Mouse (Mus musculus): Measurements from ENCODE around the gene Ndrg3. TPM values are rescaled to one million over a fixed set of nuclear protein-coding genes. Genes with fewer than 3 reads are reported as not detected.
"Not testable (repeated sequence)": the region's sequence is repeated elsewhere in the genome, so short reads cannot be mapped to it uniquely, and the experiment has no call there.

Gene Ndrg3
- polyA plus RNA-seq, 1 experiment from 2014 or later: 105 TPM

DNA sequence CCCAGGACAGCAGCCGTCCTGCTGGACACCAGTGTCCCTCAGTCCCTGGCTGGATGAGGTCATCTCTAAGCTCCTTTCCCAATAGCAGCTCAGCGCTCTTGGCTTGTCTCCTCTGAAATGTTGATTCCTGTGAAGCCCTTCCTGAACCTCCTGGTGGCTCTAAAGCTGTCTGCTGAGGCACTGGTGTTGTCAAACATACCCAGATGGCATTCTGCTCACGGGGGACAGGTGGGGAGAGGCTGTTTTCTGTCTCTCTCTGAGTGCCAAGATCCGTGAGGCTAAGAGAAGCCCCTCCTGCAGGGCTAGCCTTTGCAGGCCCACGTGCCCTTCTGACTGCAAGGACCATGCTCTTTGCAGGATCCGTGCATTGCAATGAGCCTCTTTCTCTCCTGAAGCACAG lies 51.9 kb downstream of the Ndrg3 start:
- not testable (repeated sequence) for ATAC-seq (ENCODE audit: low FRiP score, low TSS enrichment); H3K27ac ChIP-seq (replicated peaks; ENCODE audit: low read depth, low read length); H3K4me1 ChIP-seq (ENCODE audit: control insufficient read depth, insufficient read depth, low read length); H3K9me3 ChIP-seq (ENCODE audit: control insufficient read depth, low read length); H3K9ac ChIP-seq (replicated peaks; ENCODE audit: low read length); DNase-seq; H3K4me2 ChIP-seq (ENCODE audit: low read length); H3K4me3 ChIP-seq (replicated peaks; ENCODE audit: low read depth, low read length); H3K27me3 ChIP-seq (ENCODE audit: control insufficient read depth, insufficient read depth, low read length)
- peaks cover 48% of the 10 kb centered on the region for H3K36me3 ChIP-seq (ENCODE audit: control insufficient read depth, insufficient read depth, low read length)
- 70% methylated on average over 6 of the region's 6 CpGs for WGBS

DNA sequence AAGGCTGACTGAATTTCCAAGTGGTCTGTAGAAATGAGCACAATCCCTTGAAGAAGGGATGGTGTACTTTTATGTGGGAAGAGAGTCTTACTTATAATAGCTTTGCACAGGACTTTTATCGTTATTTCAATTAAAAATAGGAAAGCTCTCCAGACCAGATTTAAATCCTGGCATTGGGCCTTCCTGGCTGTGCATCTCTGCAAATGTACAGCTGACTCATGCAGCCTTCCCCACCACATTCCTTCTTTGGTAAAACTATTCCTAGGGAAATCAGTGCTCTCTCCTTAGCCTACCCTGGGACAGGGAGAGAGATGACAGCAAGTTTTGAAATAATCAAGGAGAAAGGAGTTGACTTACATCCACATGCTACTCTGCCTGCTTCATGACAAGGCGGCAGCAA lies 54.1 kb downstream of the Ndrg3 start:
- Histone ChIP-seq H3K9ac (replicated peaks; ENCODE audit: low read length) (no peak overlapping the region), H3K27ac (replicated peaks; ENCODE audit: low read depth, low read length) (no peak overlapping the region), H3K9me3 (ENCODE audit: control insufficient read depth, low read length) (no peaks in the 10 kb centered on the region), H3K36me3 (ENCODE audit: control insufficient read depth, insufficient read depth, low read length) (peaks cover 38% of the 10 kb centered on the region), H3K4me3 (replicated peaks; ENCODE audit: low read depth, low read length) (no peak overlapping the region), H3K4me2 (ENCODE audit: low read length) (no peak overlapping the region), H3K27me3 (ENCODE audit: control insufficient read depth, insufficient read depth, low read length) (no peaks in the 10 kb centered on the region), H3K4me1 (ENCODE audit: control insufficient read depth, insufficient read depth, low read length) (no peaks in the 10 kb centered on the region)
- ATAC-seq (ENCODE audit: low FRiP score, low TSS enrichment): no peak
- WGBS: 81% methylated on average over 2 of the region's 2 CpGs
- no peak for DNase-seq

DNA sequence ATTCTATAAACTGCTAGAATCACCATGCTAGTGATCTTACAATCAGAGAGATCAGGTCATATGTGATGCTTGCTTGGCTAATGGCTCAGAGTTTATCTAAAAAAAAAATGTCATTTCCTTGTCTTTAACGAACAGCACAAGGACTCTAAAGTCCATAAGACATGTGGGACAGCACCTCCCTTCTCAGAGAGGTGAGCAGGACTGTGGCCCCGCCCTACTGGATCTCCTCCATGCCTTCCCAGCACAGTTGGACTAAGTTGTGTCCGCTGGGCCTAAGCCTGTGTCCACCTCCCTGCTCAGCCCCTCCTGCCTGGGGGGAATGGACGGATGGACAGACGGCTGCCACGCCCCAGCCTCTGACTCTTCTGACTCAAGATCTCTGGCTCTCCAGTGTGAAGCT lies 56.9 kb downstream of the Ndrg3 start:
- peaks cover 39% of the 10 kb centered on the region for H3K36me3 ChIP-seq (ENCODE audit: control insufficient read depth, insufficient read depth, low read length)
- ATAC-seq (ENCODE audit: low FRiP score, low TSS enrichment): no peak

DNA sequence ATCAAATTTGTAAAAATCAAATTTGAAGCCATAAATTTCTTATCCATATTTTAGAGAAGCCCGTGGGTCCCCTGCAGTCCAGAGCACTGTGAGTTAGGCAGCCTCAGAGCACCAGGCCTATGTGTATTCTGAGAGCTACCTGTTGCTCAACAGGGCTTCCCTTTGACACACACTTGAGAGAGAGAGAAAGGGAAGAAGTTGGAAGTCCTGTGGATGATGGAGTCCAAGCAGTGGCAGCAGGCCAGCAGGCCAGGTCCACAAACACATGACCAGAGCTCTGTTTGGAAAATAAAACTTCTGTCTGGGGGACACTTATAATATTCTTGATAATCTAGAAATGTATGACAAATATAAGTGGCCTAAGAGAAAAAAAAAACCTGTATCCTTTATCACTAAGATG lies 58.4 kb downstream of the Ndrg3 start:
- no peak overlapping the region for H3K27ac ChIP-seq (replicated peaks; ENCODE audit: low read depth, low read length)
- H3K4me3 ChIP-seq (replicated peaks; ENCODE audit: low read depth, low read length): no peak overlapping the region
- WGBS: 90% methylated on average over 1 of the region's 1 CpGs
- H3K4me2 ChIP-seq (ENCODE audit: low read length): no peak overlapping the region
- H3K4me1 ChIP-seq (ENCODE audit: control insufficient read depth, insufficient read depth, low read length): no peaks in the 10 kb centered on the region
- H3K9ac ChIP-seq (replicated peaks; ENCODE audit: low read length): no peak overlapping the region
- ATAC-seq (ENCODE audit: low FRiP score, low TSS enrichment) (no peak), DNase-seq (no peak)
- H3K36me3 ChIP-seq (ENCODE audit: control insufficient read depth, insufficient read depth, low read length): peaks cover 31% of the 10 kb centered on the region
- no peaks in the 10 kb centered on the region for H3K9me3 ChIP-seq (ENCODE audit: control insufficient read depth, low read length)
- no peaks in the 10 kb centered on the region for H3K27me3 ChIP-seq (ENCODE audit: control insufficient read depth, insufficient read depth, low read length)

More for the DNA sequence above, 56.9 kb downstream of the Ndrg3 start:
- Histone ChIP-seq H3K27me3 (ENCODE audit: control insufficient read depth, insufficient read depth, low read length) (no peaks in the 10 kb centered on the region), H3K4me3 (replicated peaks; ENCODE audit: low read depth, low read length) (no peak overlapping the region), H3K9ac (replicated peaks; ENCODE audit: low read length) (no peak overlapping the region), H3K4me2 (ENCODE audit: low read length) (no peak overlapping the region), H3K27ac (replicated peaks; ENCODE audit: low read depth, low read length) (no peak overlapping the region), H3K4me1 (ENCODE audit: control insufficient read depth, insufficient read depth, low read length) (no peaks in the 10 kb centered on the region), H3K9me3 (ENCODE audit: control insufficient read depth, low read length) (no peaks in the 10 kb centered on the region)
- DNase-seq: no peak
- WGBS: 85% methylated on average over 6 of the region's 6 CpGs

DNA sequence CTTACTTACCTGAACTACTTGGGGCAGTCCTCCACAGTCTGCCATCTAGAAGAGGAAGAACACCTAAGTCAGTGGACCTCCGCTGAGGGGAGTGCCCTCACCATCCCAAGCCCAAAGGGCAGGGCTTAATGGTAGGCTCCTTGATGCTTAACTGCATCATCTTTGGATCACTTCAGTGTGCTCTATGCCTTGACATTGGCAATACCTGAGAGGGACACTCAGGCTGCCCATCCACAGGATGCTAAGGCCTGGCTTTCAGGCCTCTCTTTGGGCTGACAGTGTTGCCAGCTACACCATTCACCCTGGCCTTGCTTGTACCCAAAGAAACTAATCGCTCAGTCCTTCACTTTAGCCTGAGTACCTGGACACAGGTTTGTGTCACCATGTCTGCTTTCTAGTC lies 60.4 kb downstream of the Ndrg3 start:
- Histone ChIP-seq H3K27ac (replicated peaks; ENCODE audit: low read depth, low read length) (no peak overlapping the region), H3K36me3 (ENCODE audit: control insufficient read depth, insufficient read depth, low read length) (peaks cover 35% of the 10 kb centered on the region), H3K4me3 (replicated peaks; ENCODE audit: low read depth, low read length) (no peak overlapping the region), H3K4me2 (ENCODE audit: low read length) (no peak overlapping the region), H3K9ac (replicated peaks; ENCODE audit: low read length) (no peak overlapping the region), H3K27me3 (ENCODE audit: control insufficient read depth, insufficient read depth, low read length) (no peaks in the 10 kb centered on the region), H3K4me1 (ENCODE audit: control insufficient read depth, insufficient read depth, low read length) (no peaks in the 10 kb centered on the region), H3K9me3 (ENCODE audit: control insufficient read depth, low read length) (no peaks in the 10 kb centered on the region)
- WGBS: 100% methylated on average over 2 of the region's 2 CpGs
- no peak for ATAC-seq (ENCODE audit: low FRiP score, low TSS enrichment)
- DNase-seq: no peak

DNA sequence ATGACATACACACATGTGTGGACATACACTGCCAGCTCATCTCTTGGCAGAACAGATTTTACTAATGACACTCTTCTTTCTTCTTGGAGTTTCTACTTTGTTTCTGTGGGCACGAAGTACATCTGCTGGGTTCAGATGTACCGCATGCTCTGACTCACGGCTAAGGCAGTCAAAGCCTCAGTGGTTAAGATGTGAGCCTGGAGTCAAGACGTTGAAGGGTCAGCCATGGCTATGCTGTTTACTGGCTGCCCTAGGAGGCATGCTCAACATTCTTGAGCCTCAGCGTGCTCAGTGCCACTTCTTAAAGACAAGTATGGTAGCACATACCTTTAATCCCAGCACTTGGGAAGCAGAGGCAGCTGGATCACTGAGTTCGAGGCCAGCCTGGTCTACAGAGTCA lies 61.3 kb downstream of the Ndrg3 start:
- Histone ChIP-seq H3K36me3 (ENCODE audit: control insufficient read depth, insufficient read depth, low read length) (peaks cover 27% of the 10 kb centered on the region), H3K9ac (replicated peaks; ENCODE audit: low read length) (no peak overlapping the region), H3K27ac (replicated peaks; ENCODE audit: low read depth, low read length) (no peak overlapping the region), H3K4me3 (replicated peaks; ENCODE audit: low read depth, low read length) (no peak overlapping the region), H3K27me3 (ENCODE audit: control insufficient read depth, insufficient read depth, low read length) (no peaks in the 10 kb centered on the region), H3K9me3 (ENCODE audit: control insufficient read depth, low read length) (no peaks in the 10 kb centered on the region), H3K4me1 (ENCODE audit: control insufficient read depth, insufficient read depth, low read length) (no peaks in the 10 kb centered on the region), H3K4me2 (ENCODE audit: low read length) (no peak overlapping the region)
- WGBS: 89% methylated on average over 6 of the region's 6 CpGs
- ATAC-seq (ENCODE audit: low FRiP score, low TSS enrichment) (no peak), DNase-seq (no peak)

DNA sequence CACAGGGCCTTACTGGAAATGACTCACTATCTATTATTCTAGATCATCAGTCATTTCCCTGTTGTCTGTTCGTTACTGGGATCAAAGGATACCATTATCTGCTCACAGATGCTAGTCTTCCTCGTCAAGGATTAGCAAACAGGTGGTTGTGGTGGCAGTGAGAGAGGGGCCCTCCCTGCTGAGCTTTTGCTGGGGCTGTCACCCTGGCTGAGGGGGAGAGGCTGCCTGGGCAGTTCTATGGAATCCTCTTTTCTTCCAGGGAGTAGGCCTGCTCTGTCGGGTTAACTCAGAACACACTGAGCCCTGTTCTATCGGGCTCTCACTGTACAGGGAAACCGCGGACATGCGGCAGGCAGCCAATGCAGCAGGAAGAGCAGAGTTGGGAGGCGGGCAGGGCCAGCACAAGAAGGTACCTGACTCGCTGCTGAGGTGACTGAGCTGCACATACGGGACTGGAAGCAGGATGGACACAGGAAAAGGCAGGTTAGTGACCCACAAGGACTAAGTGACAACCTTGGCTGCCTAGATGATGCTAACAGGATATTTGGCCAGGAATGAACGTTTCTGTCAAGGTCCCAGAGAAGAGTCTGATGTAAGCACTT lies 62.2 kb downstream of the Ndrg3 start:
- 61% methylated on average over 11 of the region's 11 CpGs for whole genome bisulfite sequencing
- H3K36me3 ChIP-seq (ENCODE audit: control insufficient read depth, insufficient read depth, low read length): peaks cover 23% of the 10 kb centered on the region
- H3K9me3 ChIP-seq (ENCODE audit: control insufficient read depth, low read length): no peaks in the 10 kb centered on the region
- no peak overlapping the region for H3K9ac ChIP-seq (replicated peaks; ENCODE audit: low read length)
- no peak overlapping the region for H3K27ac ChIP-seq (replicated peaks; ENCODE audit: low read depth, low read length)
- no peaks in the 10 kb centered on the region for H3K27me3 ChIP-seq (ENCODE audit: control insufficient read depth, insufficient read depth, low read length)
- no peak overlapping the region for H3K4me3 ChIP-seq (replicated peaks; ENCODE audit: low read depth, low read length)
- no peaks in the 10 kb centered on the region for H3K4me1 ChIP-seq (ENCODE audit: control insufficient read depth, insufficient read depth, low read length)
- no peak overlapping the region for H3K4me2 ChIP-seq (ENCODE audit: low read length)
- no peak for ATAC-seq (ENCODE audit: low FRiP score, low TSS enrichment)
- DNase-seq: no peak

DNA sequence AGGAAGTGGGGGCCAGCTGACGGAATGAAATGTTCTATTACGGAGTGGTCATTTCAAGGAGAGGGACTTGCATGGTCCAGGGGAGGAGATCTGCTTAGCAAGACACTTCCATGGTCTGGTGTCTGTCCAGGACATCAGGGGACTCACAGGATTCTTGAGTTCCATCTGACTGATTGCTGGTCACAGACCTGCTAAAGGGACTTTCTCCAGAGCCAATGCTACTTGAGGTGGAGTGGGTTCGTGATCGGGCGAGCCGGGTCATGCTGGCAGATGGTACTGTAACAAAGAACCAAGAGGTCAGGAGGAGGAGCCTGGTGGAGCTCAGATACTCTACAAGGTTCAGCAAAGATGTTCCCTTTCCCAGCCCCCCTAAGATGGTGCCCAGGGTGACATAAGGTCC lies 63.2 kb downstream of the Ndrg3 start:
- H3K9me3 ChIP-seq (ENCODE audit: control insufficient read depth, low read length): no peaks in the 10 kb centered on the region
- H3K27ac ChIP-seq (replicated peaks; ENCODE audit: low read depth, low read length): no peak overlapping the region
- ATAC-seq (ENCODE audit: low FRiP score, low TSS enrichment): no peak
- peaks cover 23% of the 10 kb centered on the region for H3K36me3 ChIP-seq (ENCODE audit: control insufficient read depth, insufficient read depth, low read length)
- DNase-seq: no peak
- 95% methylated on average over 6 of the region's 6 CpGs for WGBS
- H3K27me3 ChIP-seq (ENCODE audit: control insufficient read depth, insufficient read depth, low read length): no peaks in the 10 kb centered on the region
- H3K4me1 ChIP-seq (ENCODE audit: control insufficient read depth, insufficient read depth, low read length): no peaks in the 10 kb centered on the region
- H3K4me2 ChIP-seq (ENCODE audit: low read length): no peak overlapping the region
- no peak overlapping the region for H3K9ac ChIP-seq (replicated peaks; ENCODE audit: low read length)
- H3K4me3 ChIP-seq (replicated peaks; ENCODE audit: low read depth, low read length): no peak overlapping the region

DNA sequence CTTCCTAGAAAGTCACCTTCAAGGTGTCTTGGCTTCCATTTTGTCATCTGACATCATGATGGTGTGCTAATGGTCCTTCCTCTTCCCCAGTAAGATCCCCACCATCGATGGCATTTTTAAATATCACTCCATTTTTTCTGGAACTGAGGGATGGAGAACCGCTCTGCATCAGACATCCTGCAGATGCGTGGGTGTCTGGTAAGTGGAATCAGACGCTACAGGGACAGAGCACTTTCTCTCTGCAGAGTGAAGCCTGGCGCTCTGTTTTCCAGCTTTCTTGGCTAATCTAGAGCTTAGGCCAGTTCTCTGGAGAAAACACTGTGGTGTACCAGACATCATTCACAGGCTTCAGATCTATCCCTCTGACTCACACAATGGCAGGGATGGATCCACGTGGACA lies 64.2 kb downstream of the Ndrg3 start:
- H3K9ac ChIP-seq (replicated peaks; ENCODE audit: low read length): no peak overlapping the region
- peaks cover 23% of the 10 kb centered on the region for H3K36me3 ChIP-seq (ENCODE audit: control insufficient read depth, insufficient read depth, low read length)
- 92% methylated on average over 6 of the region's 6 CpGs for WGBS
- no peaks in the 10 kb centered on the region for H3K9me3 ChIP-seq (ENCODE audit: control insufficient read depth, low read length)
- H3K4me1 ChIP-seq (ENCODE audit: control insufficient read depth, insufficient read depth, low read length): no peaks in the 10 kb centered on the region
- no peak overlapping the region for H3K4me3 ChIP-seq (replicated peaks; ENCODE audit: low read depth, low read length)
- H3K4me2 ChIP-seq (ENCODE audit: low read length): no peak overlapping the region
- H3K27me3 ChIP-seq (ENCODE audit: control insufficient read depth, insufficient read depth, low read length): no peaks in the 10 kb centered on the region
- no peak for ATAC-seq (ENCODE audit: low FRiP score, low TSS enrichment)
- no peak overlapping the region for H3K27ac ChIP-seq (replicated peaks; ENCODE audit: low read depth, low read length)
- no peak for DNase-seq
